Mouse (Mus musculus) E14TG2a.4 (cell line): ENCODE measurements around the gene Tmbim6.

Source experiments
- H3K27me3 ChIP-seq: 2 replicates; pipeline ENCODE4 v1.6.1; 2014; ENCODE audit warnings: low read length, control low read depth; ENCODE audit not compliant: insufficient read depth
- H3K36me3 ChIP-seq: 2 replicates; pipeline ENCODE4 v1.6.1; 2014; ENCODE audit warnings: low read length, control low read depth; ENCODE audit not compliant: insufficient read depth
- H3K4me1 ChIP-seq: replicated peaks from 2 replicates; pipeline ENCODE4 v1.6.1; 2014; ENCODE audit warnings: low read depth, low read length, control low read depth
- H3K4me3 ChIP-seq: replicated peaks from 2 replicates; pipeline ENCODE4 v1.5.1; 2014; ENCODE audit warnings: mild to moderate bottlenecking, low read length
- H3K9me3 ChIP-seq: 2 replicates; pipeline ENCODE4 v1.6.1; 2014; ENCODE audit warnings: low read length, control low read depth
- CTCF ChIP-seq: conservative IDR thresholded peaks from 2 replicates; pipeline ENCODE4 v1.5.1; 2014; ENCODE audit warnings: low read length
- NANOG ChIP-seq: IDR thresholded peaks from 2 replicates; pipeline ENCODE4 v1.6.1; 2014; ENCODE audit warnings: borderline replicate concordance, low read length, mixed read lengths
- POU5F1 ChIP-seq: IDR thresholded peaks from 2 replicates; pipeline ENCODE4 v1.6.1; 2014; ENCODE audit warnings: low read length, borderline replicate concordance

The Tmbim6 gene

GRCm38 (mm10) chr15:99358952-99359351, 33.7 kb upstream of the Tmbim6 start:
- Histone ChIP-seq H3K9me3 (no peaks in the 10 kb centered on the region), H3K27me3 (no peaks in the 10 kb centered on the region), H3K4me1 (peaks cover 18% of the 10 kb centered on the region), H3K4me3 (no peak overlapping the region), H3K36me3 (no peaks in the 10 kb centered on the region)
- TF ChIP-seq CTCF (no peak), POU5F1 (no peak), NANOG (no peak)

- H3K4me1 ChIP-seq = peaks cover 31% of the 10 kb centered on the region
- no peaks in the 10 kb centered on the region for H3K9me3 ChIP-seq
- TF ChIP-seq CTCF = no peak
- no peak for TF ChIP-seq NANOG
- no peak for TF ChIP-seq POU5F1
- H3K27me3 ChIP-seq = peaks cover 11% of the 10 kb centered on the region
- H3K36me3 ChIP-seq = no peaks in the 10 kb centered on the region
- no peak overlapping the region for H3K4me3 ChIP-seq
These were observed 28.6 kb upstream of the Tmbim6 start for GRCm38 (mm10) chr15:99364022-99364530.

- TF ChIP-seq POU5F1 = no peak
- no peak for TF ChIP-seq CTCF
- no peak for TF ChIP-seq NANOG
- Histone ChIP-seq H3K36me3 (no peaks in the 10 kb centered on the region), H3K27me3 (peaks cover 17% of the 10 kb centered on the region), H3K4me1 (peaks cover 37% of the 10 kb centered on the region), H3K9me3 (no peaks in the 10 kb centered on the region), H3K4me3 (no peak overlapping the region)
These were observed 27.8 kb upstream of the Tmbim6 start for GRCm38 (mm10) chr15:99364921-99365320.

- Histone ChIP-seq H3K9me3 (no peaks in the 10 kb centered on the region), H3K4me1 (peaks cover 38% of the 10 kb centered on the region), H3K27me3 (peaks cover 33% of the 10 kb centered on the region), H3K4me3 (peak overlapping the region; percentile 86; the same call in 1 of the 2 replicates), H3K36me3 (no peaks in the 10 kb centered on the region)
- TF ChIP-seq NANOG = no peak
- no peak for TF ChIP-seq POU5F1
- TF ChIP-seq CTCF = no peak
These were observed 24.0 kb upstream of the Tmbim6 start for GRCm38 (mm10) chr15:99368583-99369266.

- H3K9me3 ChIP-seq = no peaks in the 10 kb centered on the region
- H3K36me3 ChIP-seq = no peaks in the 10 kb centered on the region
- TF ChIP-seq POU5F1 (no peak), CTCF (no peak), NANOG (no peak)
- peaks cover 29% of the 10 kb centered on the region for H3K4me1 ChIP-seq
- H3K27me3 ChIP-seq = peaks cover 33% of the 10 kb centered on the region
- peak overlapping the region; percentile 86 for H3K4me3 ChIP-seq
These were observed 23.1 kb upstream of the Tmbim6 start for GRCm38 (mm10) chr15:99369391-99370171.

GRCm38 (mm10) chr15:99370259-99370691, 22.4 kb upstream of the Tmbim6 start, which contains the start of gene Fmnl3:
Fmnl3 (minus strand) TSS chr15:99370482.
- Histone ChIP-seq H3K9me3 (no peaks in the 10 kb centered on the region), H3K36me3 (no peaks in the 10 kb centered on the region), H3K4me1 (peaks cover 23% of the 10 kb centered on the region), H3K4me3 (peak within 1 kb of the TSS; percentile 86), H3K27me3 (peaks cover 33% of the 10 kb centered on the region)
- TF ChIP-seq POU5F1 = no peak
- TF ChIP-seq CTCF = no peak
- no peak for TF ChIP-seq NANOG

GRCm38 (mm10) chr15:99371526-99372340, 20.9 kb upstream of the Tmbim6 start:
- H3K4me3 ChIP-seq = no peak overlapping the region
- H3K36me3 ChIP-seq = no peaks in the 10 kb centered on the region
- H3K9me3 ChIP-seq = no peaks in the 10 kb centered on the region
- TF ChIP-seq POU5F1 (no peak), CTCF (no peak), NANOG (no peak)
- peaks cover 23% of the 10 kb centered on the region for H3K4me1 ChIP-seq
- H3K27me3 ChIP-seq = peaks cover 33% of the 10 kb centered on the region
